Mouse (Mus musculus) spleen, adult 18-20 months (tissue): ENCODE measurements around the gene Obp2b.
A peak's percentile ranks its signal among the peaks of the same experiment; 100 is the strongest.
"Not testable (repeated sequence)": the region's sequence is repeated elsewhere in the genome, so short reads cannot be mapped to it uniquely, and the experiment has no call there.

ENCODE experiments used
- DNase-seq, 2 experiments: peaks; one replicate each; pipeline ENCODE4 v3.0.0; 2022; ENCODE audit warnings: mixed read lengths in 2 of 2

Gene Obp2b

GRCm38 (mm10) chr2:25736709-25737108 lies at the start of gene Obp2b:
Gene Obp2b (plus strand): TSS chr2:25737009.
- DNase-seq: not testable (repeated sequence)

DNA sequence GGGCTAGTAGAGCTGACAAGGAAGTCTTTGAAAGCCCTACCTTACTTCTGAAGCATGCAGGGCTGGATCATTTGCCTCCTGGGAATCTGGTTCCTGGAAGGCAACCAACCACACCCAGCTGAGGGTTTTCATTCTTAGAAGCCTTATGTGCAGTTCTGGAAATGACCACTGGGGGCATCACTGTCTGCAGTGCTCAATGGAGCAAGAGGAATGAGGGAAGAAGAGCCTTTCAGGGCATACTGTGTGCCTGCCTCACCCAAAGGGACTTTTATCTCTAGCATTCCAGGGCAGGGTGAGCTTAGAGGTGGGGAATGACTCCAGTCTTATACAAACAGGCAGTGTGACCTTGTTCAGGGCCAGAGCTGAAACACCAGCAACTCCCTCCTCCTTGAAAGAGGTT lies 42.2 kb upstream of the Obp2b start:
- DNase-seq: peak in 1 of 2 experiments; percentile 70

GRCm38 (mm10) chr2:25696951-25697350 lies 39.9 kb upstream of the Obp2b start:
- no peak for DNase-seq

DNA sequence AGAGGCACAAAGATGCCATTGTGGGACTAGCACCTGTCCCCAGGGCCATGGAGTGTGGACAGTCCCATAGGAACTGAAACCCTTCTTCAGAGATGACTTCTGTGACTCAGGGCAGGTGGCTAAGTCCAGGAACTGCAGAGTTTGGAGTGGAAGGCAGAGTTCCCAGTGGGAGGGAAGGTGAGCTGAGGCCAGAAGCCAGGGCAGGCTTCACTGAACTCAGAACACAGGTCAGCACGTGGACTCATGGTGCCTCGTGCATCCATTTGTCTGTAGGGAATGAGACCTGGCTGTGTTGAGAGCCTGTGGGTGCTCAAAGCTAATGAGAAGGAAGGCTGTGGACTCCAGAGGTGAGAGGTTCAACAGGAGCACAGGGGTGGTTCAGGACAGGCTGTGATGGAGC lies 38.1 kb upstream of the Obp2b start:
- DNase-seq: no peak

GRCm38 (mm10) chr2:25699743-25700142 lies 37.1 kb upstream of the Obp2b start, which contains the start of gene Obp2a:
Gene Obp2a (plus strand): TSS chr2:25700043.
- DNase-seq: not testable (repeated sequence)

GRCm38 (mm10) chr2:25701001-25701400 lies 35.8 kb upstream of the Obp2b start:
- DNase-seq: no peak

- no peak for DNase-seq
Measured at GRCm38 (mm10) chr2:25703706-25704105, 33.1 kb upstream of the Obp2b start.

DNA sequence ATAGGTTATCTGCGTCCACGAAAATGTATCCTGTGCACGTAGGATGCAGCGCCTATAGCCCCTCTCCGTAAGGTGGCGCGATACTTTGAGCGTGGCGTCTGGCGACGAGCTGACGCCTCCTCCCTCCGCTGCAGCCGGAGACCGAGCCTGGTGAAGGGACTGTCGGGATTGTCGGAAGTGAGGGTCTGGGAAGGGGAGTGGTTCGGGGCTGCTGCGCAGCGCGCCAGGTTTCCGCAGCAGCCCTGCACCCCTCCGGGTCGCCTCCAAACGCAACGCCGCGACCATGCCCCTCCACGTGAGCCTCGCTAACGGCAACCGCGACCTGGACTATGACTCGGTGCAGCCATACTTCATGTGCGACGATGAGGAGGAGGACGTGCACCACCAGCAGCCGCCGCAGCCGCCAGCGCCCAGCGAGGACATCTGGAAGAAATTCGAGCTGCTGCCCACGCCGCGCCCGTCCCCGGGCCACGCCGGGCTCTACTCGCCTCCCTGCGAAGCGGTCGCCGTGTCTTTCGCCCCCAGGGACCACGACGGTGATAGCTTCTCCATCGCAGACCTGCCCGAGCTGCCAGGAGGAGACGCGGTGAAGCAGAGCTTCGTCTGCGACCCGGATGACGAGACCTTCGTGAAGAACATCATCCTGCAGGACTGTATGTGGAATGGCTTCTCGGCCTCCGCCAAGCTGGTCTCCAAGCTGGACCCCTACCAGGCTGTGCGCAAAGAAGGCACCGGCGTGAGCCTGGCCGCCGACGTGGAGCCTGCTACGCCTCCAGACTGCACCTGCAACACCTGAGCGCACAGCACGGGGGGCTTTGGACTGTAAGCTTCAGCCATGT lies 29.9 kb upstream of the Obp2b start, which contains the start of gene Bmyc:
Gene Bmyc (plus strand): TSS at position 97 of the 839 bp plus-strand sequence.
- DNase-seq: peak; percentile 57 to 58

DNA sequence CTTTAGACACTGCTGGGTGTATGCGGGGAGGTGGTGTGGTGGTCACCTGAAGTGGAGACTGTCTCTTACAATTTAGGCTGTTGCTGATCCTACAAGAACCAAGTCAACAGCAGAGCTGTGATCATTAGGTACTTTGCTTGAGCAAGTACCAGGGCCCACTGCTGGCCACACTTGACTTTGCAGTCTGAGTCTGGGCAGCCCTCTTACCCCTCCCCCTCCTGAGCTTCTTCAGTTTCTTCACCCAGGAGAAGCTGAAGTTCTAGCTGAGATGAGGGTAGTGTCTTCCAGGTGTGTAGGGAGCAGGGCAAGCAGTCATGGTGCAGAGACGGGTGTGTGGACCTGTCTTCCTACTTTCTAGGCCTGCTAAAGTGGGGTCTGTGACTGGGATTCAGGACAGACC lies 28.7 kb upstream of the Obp2b start:
- peak; percentile 18 to 38 for DNase-seq

DNA sequence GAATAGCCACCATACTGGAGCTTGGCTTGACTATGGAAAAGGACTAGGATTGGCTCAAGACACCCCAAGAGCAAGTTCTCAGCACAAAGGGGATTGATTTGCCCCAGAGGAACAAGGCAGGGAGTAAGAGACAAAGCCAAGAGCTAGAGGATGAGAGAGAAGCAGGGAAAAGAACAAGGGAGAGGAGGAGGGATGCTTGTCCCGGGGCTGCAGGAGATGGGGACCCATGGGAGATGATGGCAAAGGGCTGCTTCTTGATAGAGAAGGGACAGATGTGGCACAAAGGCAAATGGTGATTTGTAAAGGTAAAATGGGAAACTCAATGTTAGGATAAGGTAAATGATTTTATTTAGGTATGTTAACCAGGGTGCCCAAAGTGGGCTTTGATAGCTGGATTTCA lies 27.8 kb upstream of the Obp2b start:
- not testable (repeated sequence) for DNase-seq

- not testable (repeated sequence) for DNase-seq
Measured at GRCm38 (mm10) chr2:25709791-25710190, 27.0 kb upstream of the Obp2b start.

- DNase-seq: not testable (repeated sequence)
Measured at GRCm38 (mm10) chr2:25711641-25712040, 25.2 kb upstream of the Obp2b start.

DNA sequence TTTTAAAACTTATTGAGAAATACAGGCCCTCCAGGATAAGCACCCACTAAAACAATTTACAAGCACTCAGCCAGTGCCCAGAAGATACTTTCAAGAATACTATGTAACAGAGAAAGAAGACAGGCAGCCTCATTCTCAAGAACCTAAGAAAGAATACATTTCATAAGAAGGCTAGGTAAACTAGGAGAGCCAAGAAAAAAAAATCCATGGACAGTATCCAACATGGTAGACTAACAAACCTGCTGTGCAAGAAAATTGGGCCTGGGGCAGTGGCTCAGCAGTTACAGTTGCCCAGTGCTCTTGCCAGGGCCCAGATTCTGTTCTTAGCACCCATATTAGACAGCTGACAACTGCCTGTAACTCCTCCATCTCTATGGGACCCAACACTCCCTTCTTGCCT lies 19.6 kb upstream of the Obp2b start:
- DNase-seq: no peak

- DNase-seq: no peak
Measured at GRCm38 (mm10) chr2:25733199-25733930, 3.4 kb upstream of the Obp2b start.

DNA sequence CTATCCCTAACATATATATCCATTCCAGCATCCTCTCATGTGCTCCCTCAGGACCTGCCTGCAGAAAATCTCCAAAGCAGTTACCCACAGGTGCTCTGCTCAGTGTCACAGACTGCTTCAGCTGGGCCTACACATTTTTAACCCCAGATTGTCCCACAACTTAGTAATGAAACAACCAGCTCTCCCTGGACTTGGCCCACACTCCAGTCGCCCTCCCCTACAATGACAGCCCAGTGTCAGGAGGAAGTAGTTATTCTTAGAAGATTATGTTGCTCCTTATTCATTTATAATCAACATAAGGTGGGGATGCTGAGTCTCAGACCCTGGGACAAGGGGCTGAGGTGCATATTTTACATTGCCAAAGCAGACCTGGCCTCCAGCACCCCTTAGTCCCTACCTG lies 4.9 kb downstream of the Obp2b start:
- no peak for DNase-seq

DNA sequence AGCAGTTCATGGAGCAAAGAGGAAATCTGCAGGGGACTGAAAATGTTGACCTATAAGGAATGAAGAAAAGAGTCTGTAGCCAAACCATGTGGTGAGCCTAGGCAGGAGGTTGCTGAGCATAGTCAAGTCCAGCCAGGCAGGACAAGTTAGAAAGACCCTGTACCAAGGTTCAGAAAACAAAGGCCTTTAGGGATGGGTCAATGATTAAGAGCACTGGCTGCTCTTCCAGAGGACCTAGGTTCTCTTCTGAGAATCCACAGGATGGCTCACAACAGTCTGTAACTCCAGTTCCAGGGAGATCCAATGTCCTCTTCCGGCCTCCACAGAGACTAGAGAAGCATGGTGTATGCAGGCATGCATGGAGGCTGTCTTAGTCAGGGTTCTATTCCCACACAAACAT lies 17.4 kb downstream of the Obp2b start:
- DNase-seq: no peak

GRCm38 (mm10) chr2:25758064-25758625 lies 21.3 kb downstream of the Obp2b start:
- no peak for DNase-seq

DNA sequence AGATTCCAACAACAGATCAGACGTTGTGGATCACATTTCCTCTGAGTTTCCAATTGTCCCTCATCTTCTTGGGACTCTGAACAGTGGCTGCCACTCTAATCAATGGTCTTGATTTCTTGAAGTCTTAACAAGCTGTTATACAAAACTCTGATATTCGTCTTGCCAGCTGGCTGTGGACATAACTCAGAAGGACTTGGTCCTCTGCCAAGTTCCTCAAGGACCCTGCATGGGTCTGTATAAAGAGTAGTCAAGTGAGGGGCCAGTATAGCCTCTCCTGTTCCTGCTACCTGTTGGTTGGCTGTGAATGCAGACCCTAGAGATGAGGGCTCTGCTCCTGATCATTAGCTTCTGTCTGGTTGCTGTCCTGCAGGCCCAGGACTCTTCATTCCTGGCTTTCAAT lies 28.5 kb downstream of the Obp2b start, which contains the start of gene Lcn3:
Gene Lcn3 (plus strand): TSS at position 301 of the 400 bp plus-strand sequence.
- no peak for DNase-seq

GRCm38 (mm10) chr2:25767764-25768163 lies 31.0 kb downstream of the Obp2b start:
- DNase-seq: no peak

- no peak for DNase-seq
Measured at GRCm38 (mm10) chr2:25773507-25773906, 36.7 kb downstream of the Obp2b start.

GRCm38 (mm10) chr2:25774640-25775039 lies 37.8 kb downstream of the Obp2b start:
- DNase-seq: no peak

GRCm38 (mm10) chr2:25775991-25776390 lies 39.2 kb downstream of the Obp2b start:
- no peak for DNase-seq

- DNase-seq: no peak
Measured at GRCm38 (mm10) chr2:25776717-25777116, 39.9 kb downstream of the Obp2b start, which contains the start of gene Lcn11. Gene Lcn11 (plus strand): TSS chr2:25777017.
